Mouse (Mus musculus): ENCODE results near the gene Nfia.

The Nfia gene

GRCm38 (mm10) chr4:98057246-98057645, 284.7 kb downstream of the Nfia start:
- DNase-seq (ENCODE audit: low read depth, low spot score): peak; percentile 43

GRCm38 (mm10) chr4:98057721-98058120, 285.2 kb downstream of the Nfia start:
- peak; percentile 89 for DNase-seq (ENCODE audit: low read depth, low spot score)

GRCm38 (mm10) chr4:98058182-98058581, 285.6 kb downstream of the Nfia start:
- no peak for DNase-seq (ENCODE audit: low read depth, low spot score)

GRCm38 (mm10) chr4:98060601-98061000, 288.1 kb downstream of the Nfia start:
- DNase-seq (ENCODE audit: low read depth, low spot score): no peak

GRCm38 (mm10) chr4:98061086-98061485, 288.6 kb downstream of the Nfia start:
- DNase-seq (ENCODE audit: low read depth, low spot score): peak; percentile 34

GRCm38 (mm10) chr4:98063280-98063679, 290.7 kb downstream of the Nfia start:
- DNase-seq (ENCODE audit: low read depth, low spot score): no peak

- DNase-seq (ENCODE audit: low read depth, low spot score): no peak
These were observed 303.6 kb downstream of the Nfia start for GRCm38 (mm10) chr4:98076106-98076505.

GRCm38 (mm10) chr4:98076624-98077023, 304.1 kb downstream of the Nfia start:
- no peak for DNase-seq (ENCODE audit: low read depth, low spot score)

GRCm38 (mm10) chr4:98080586-98080985, 308.1 kb downstream of the Nfia start:
- DNase-seq (ENCODE audit: low read depth, low spot score): no peak

- no peak for DNase-seq (ENCODE audit: low read depth, low spot score)
These were observed 309.4 kb downstream of the Nfia start for GRCm38 (mm10) chr4:98081962-98082361.

- no peak for DNase-seq (ENCODE audit: low read depth, low spot score)
These were observed 310.0 kb downstream of the Nfia start for GRCm38 (mm10) chr4:98082512-98082911.

GRCm38 (mm10) chr4:98085060-98085459, 312.5 kb downstream of the Nfia start:
- no peak for DNase-seq (ENCODE audit: low read depth, low spot score)

GRCm38 (mm10) chr4:98086976-98087375, 314.4 kb downstream of the Nfia start:
- no peak for DNase-seq (ENCODE audit: low read depth, low spot score)

- no peak for DNase-seq (ENCODE audit: low read depth, low spot score)
These were observed 317.5 kb downstream of the Nfia start for GRCm38 (mm10) chr4:98089985-98090384.

GRCm38 (mm10) chr4:98090586-98090985, 318.1 kb downstream of the Nfia start:
- no peak for DNase-seq (ENCODE audit: low read depth, low spot score)

- peak; percentile 81 for DNase-seq (ENCODE audit: low read depth, low spot score)
These were observed 318.9 kb downstream of the Nfia start for GRCm38 (mm10) chr4:98091368-98091827.

GRCm38 (mm10) chr4:98091901-98092472, 319.5 kb downstream of the Nfia start:
- no peak for DNase-seq (ENCODE audit: low read depth, low spot score)

- DNase-seq (ENCODE audit: low read depth, low spot score): no peak
These were observed 321.7 kb downstream of the Nfia start for GRCm38 (mm10) chr4:98094112-98094805.

GRCm38 (mm10) chr4:98095060-98095459, 322.5 kb downstream of the Nfia start:
- no peak for DNase-seq (ENCODE audit: low read depth, low spot score)

GRCm38 (mm10) chr4:98097013-98097566, 324.6 kb downstream of the Nfia start:
- DNase-seq (ENCODE audit: low read depth, low spot score): no peak

GRCm38 (mm10) chr4:98098663-98099062, 326.1 kb downstream of the Nfia start:
- no peak for DNase-seq (ENCODE audit: low read depth, low spot score)

GRCm38 (mm10) chr4:98099433-98099832, 326.9 kb downstream of the Nfia start:
- DNase-seq (ENCODE audit: low read depth, low spot score): no peak

Data from skeletal muscle tissue, adult 2 months (tissue).